Mouse (Mus musculus) CH12F3 (cell line): ENCODE measurements around the gene Kcnj8.

ENCODE experiments used
- in situ Hi-C: fragments of 300-500 bp; cut with MboI; formaldehyde crosslinking; loops from 2 replicates; pipeline ENCODE4 v1.14.3; 2020; ENCODE audit warnings: low sequenced_read_pairs

Kcnj8 gene

GRCm38 (mm10) chr6:142571055-142571618 is at the start of gene Kcnj8:
Gene Kcnj8 (minus strand): TSS chr6:142571614.
- in situ Hi-C loops, result no loop called here

DNA sequence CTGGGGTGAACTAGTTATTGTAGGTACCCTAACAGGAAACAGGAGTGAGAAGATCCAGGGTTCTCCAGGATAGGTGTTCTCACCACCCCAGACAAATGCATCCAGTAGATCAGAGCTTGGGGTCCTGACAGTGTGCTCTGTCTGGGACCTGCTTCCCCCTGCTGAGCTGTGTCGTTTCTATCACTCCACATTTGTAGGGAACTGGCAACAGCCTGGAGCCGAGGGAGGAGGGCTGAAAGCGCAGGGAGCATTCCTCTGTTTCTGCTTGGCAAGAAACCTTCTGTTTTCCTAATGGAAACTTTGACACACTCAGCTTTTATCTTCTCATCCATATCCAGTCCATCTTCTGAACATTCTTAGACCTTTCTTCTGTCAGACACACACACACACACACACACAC is 45.2 kb upstream of the Kcnj8 start:
- in situ Hi-C loops, result no loop called here

- in situ Hi-C loops, result no loop called here
Measured at GRCm38 (mm10) chr6:142614324-142614723, 42.9 kb upstream of the Kcnj8 start.

DNA sequence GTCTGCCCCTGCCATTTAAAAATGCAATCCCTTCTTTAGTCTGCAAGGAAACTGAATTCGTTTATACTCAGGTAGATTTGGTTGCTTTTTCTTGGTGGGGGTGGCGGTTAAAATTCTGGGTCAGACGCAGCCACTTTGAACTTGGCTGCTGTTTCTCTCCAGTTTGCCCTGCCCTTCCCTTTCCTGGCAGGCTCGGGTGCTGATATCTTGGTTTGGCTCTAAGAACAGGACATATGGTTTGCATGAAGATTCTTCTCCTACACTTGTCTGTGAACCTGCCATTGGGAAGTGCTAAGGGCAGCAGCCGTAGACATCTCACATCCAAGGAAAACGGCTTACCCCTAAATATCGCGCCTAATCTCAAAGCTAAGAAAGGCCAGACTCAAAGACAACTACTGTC is 41.0 kb upstream of the Kcnj8 start:
- in situ Hi-C loops, result no loop called here

DNA sequence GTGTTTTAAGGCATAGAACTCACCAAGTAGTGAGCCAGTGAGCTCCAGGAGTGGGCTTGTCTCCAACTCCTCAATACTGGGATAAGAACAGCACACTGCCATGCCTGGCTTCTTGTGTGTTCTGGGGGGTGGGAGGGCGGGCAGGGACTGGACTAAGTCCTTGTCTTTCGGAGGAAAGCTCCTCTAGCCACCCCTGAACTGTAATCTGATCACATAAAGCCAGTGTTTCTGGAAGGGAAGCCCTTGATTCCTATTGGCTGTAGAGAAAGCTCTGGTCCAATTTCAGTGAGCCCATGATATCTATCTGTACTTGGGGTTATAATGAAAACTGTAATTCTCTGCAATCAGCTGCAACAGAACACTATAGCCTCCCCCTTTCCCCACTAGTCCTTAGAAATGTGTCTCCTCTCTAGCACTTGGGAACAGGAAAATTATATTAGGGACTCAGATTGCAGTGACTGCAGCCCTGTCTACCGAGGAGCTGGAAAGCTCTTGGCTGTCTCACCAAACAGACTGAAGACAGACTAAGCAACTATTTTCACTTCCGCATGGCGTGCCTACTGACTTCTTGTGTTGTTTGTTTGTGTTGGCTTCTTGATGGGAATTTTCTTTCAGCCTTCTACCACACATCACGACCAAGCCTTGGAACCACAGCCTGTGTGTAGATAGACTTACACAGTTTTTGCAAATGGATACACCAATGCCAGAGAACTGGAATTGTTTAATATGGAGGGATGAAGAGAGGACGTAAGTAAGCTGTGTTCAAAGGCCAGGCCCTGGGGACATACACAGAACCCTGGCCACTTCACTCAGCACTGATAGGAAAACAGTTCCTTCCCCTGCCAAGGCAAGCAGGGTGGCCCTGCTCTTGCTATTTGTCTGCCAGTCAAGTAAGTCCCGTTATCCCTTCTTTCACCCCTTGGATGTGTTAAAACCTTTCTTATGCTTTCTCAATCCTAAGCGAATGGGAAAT is 38.3 kb upstream of the Kcnj8 start:
- in situ Hi-C loops, result no loop called here

- in situ Hi-C loops, result no loop called here
Measured at GRCm38 (mm10) chr6:142607080-142607479, 35.7 kb upstream of the Kcnj8 start.

- in situ Hi-C loops, result no loop called here
Measured at GRCm38 (mm10) chr6:142602772-142603171, 31.4 kb upstream of the Kcnj8 start.

DNA sequence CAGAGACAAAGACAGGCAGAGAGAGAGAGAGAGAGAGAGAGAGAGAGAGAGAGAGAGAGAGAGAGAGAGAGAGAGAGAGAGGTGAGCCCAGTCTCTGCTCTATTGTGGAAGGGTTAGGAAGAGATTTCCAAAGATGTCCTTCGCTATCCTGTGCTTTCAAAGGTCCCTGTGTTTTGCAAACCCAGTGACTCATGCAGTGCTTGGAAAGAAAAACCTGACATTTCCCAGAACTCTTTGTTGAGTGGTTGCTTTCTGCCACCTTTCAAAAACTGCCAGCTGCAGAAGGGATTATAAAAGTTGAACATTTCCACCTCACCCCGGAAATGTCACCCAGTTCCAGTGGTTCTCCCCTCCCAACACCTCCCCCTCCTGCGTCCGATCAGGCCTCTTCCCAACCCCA is 7.4 kb upstream of the Kcnj8 start:
- in situ Hi-C loops, result no loop called here

GRCm38 (mm10) chr6:142577801-142578200 is 6.4 kb upstream of the Kcnj8 start:
- in situ Hi-C loops, result no loop called here

- in situ Hi-C loops, result no loop called here
Measured at GRCm38 (mm10) chr6:142572876-142573275, 1.5 kb upstream of the Kcnj8 start.

DNA sequence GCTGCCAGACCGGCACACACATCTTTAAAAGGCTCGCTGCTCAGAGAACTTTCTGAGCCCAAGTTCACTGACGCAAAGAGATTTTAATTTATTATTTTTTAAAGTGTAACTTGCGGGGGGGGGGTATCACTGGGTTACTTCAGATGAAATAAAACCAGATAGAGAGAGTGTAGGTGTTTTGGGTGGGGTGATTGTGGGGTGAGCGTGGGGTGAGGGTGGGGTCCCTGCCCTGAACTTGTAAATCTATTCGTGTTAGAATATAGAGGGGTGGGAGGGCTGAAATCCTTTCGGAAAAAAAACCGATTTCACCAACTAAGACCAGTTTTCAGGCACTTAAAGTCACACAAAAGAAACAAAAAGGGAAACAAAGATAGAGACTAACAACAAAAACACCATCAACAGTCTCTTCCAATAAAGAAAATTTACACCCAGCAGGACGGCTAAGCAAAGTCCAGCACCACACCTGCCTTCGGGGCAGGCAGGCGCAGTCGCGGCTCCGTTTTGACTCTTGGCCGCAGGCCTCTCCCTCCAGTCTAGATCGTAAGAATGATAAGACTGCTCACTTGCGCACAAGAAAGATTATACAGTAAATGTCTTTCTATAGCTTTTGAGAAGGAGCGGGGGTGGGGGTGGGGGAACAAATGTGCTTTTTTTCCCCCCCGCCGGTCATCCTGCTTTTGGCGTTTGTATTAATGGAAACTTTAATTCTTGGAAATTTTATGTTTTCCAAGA is 381 bp upstream of the Kcnj8 start:
- in situ Hi-C loops, result no loop called here

DNA sequence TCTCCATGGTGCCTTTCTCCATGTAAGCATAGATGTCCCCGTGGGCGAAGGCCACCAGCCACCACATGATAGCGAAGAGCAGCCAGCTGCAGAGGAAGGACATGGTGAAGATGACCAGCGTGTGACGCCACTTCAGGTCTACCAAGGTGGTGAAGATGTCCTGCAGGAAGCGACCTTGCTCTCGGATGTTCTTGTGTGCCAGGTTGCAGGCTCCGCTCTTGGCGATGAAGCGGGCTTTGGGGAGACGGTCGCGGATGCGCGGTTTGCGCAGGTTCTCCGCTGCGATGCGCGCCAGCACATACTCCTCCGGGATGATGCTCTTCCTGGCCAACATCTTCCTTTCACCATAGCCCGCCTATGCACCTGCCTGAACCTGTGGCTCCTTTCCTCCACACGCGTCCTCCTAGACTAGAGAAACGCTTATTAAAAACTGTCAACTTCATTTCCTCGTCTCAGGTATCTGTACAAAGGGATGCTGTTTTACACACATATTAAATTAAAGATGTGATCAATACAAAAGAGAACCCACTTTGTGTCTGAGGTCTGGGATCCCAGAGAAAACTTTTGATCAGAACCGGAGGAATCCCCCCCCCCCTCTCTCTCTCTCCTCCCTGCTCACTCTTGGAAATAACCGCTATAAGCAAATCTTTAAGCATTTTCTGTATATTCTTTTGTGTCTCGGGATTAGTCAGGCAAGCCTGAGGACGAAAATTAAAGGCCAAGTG is 1.2 kb downstream of the Kcnj8 start:
- in situ Hi-C loops, result no loop called here

DNA sequence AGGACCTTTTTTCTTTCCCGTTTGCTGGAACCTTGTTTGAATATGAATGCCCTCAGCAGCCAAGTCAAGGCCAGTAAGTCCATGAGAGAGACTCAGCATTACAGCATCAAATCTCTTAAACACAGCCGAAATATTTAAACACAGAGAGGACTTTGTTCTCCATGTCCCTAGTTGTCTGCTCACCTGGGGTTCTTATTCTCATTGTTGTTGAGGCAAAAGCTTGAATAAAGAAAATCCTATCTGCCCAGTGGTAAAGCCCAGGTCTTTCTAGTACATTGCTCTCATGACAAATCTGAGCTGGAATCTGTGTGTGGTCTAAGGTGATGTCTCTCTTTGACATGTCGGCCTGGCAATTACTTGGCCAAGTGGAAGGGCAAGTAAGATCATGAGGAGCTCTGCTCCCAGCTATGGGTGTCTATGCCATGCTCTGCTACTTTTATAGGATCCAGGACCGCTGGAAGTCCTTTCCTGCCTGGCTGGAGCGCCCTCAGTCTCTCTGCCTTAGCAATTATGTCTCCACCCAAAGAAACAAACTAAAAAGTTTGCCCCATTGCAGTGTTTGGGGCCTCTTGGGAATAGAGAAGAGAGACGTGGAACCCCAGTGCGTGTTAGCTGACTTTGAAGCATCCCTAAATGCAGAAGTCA is 2.6 kb downstream of the Kcnj8 start:
- in situ Hi-C loops, result no loop called here

DNA sequence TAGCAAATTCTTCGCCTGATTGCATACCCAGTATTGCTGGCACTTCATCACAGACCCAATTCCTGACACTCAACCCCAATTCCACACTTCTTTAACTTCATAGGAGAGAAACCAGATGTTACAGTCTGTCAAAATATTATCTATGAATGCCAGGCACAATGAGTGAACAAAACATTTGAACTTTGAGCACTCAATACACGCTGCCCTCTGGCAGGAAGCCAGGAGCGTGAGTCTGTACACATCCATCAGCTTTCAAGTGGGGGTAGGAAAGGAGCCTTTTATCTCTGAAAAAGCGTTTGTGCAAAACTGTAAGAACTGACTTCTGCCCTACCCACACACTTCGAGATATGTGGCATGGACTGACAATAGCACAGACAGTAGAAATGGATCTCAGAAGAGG is 4.0 kb downstream of the Kcnj8 start:
- in situ Hi-C loops, result no loop called here

GRCm38 (mm10) chr6:142564746-142565145 is 6.7 kb downstream of the Kcnj8 start:
- in situ Hi-C loops, result no loop called here

- in situ Hi-C loops, result no loop called here
Measured at GRCm38 (mm10) chr6:142561151-142561550, 10.3 kb downstream of the Kcnj8 start.

DNA sequence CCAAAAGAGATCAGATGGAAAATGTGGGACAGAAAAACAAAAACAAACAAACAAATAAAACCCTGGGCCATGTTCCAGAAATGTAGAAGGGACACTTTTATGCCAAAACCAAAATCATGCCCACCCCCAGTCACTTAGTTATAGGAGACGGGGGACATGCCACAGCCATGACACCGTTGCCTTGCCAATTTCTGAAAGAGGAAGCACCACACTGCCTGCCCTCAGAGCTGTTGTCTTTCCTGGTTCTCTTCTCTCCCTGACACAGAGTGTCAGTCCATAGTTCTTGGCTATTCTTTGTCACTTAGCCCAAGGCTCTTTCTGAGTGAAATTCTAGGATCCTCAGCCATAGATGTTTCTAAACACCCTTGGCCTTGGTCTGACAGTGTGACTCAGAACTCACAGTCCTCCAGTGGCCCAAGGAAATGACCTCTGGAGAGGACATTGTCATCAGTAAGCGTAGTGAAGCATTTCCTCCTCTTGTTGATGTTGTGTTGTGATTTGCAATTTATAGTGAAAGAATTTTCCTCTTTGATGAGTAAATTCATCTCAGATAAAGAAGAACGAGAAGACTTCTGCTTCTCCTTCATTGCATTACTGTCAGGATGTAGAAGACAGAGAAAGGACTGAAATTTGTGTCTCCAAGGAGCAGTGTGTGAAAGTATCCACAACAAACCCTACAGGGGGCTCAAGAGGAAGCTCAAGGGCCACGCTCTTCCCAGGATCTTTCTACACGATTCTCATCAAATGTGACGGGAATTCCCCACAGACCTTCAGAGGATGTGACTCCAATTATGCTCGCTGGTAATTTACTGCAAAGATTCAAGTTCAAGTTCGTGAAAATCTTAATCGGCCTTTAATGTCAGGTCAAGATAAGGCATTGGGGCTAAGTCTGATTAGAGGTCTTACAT is 12.4 kb downstream of the Kcnj8 start:
- in situ Hi-C loops, result no loop called here

GRCm38 (mm10) chr6:142558076-142558475 is 13.3 kb downstream of the Kcnj8 start:
- in situ Hi-C loops, result no loop called here

GRCm38 (mm10) chr6:142555988-142556387 is 15.4 kb downstream of the Kcnj8 start:
- in situ Hi-C loops, result no loop called here
